Mouse (Mus musculus) right cerebral cortex, adult 18-20 months (tissue): ENCODE measurements around the gene Gstt4.
"Not testable (repeated sequence)": the region's sequence is repeated elsewhere in the genome, so short reads cannot be mapped to it uniquely, and the experiment has no call there.

Experiments used
- DNase-seq: peaks from one replicate; pipeline ENCODE4 v3.0.0; 2022; ENCODE audit warnings: mixed read lengths

Gstt4 gene

DNA sequence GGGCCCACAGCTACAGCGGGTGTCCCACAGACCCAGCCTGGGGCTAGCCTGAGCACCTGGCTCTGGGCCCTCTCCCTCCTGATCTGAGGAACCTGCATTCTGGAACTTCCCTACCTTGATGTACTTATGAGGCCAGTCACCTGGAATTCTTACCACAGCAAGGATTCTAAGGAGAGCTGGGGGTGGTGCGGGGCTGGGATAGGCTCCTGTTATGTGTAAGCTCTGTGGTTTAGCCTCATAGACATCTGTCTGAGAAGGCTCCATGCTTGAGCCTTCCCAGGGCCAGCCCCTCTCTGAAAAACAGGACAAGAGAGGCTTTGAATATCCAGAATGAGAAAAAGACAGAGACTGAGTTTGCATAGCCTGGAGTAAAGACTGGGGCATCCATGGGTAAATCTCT, at the start of gene Gstt4:
Gene Gstt4 (minus strand): TSS at position 101 of the 400 bp plus-strand sequence.
- DNase-seq, result no peak

GRCm38 (mm10) chr10:75861587-75861986, 39.2 kb upstream of the Gstt4 start:
- DNase-seq, result no peak

DNA sequence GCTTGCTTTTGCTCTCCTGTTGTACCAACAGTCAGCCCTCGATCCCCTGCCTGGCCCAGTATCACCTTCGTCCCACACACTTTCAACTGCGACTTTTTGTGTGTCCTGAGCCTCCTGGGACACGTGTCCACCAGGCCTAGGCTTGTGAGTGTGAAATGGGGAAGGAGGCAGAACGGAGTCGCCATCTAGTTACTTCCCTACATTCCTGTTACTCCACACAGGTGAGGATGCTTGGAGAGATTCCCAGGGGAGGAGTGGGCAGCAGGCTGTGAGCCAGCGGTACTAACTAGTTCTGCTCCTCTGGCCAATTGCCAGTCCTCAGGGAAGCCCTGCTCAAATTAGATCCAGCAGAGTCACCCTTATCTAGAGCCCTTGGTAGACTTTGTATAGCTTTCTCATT, 38.4 kb upstream of the Gstt4 start:
- no peak for DNase-seq

DNA sequence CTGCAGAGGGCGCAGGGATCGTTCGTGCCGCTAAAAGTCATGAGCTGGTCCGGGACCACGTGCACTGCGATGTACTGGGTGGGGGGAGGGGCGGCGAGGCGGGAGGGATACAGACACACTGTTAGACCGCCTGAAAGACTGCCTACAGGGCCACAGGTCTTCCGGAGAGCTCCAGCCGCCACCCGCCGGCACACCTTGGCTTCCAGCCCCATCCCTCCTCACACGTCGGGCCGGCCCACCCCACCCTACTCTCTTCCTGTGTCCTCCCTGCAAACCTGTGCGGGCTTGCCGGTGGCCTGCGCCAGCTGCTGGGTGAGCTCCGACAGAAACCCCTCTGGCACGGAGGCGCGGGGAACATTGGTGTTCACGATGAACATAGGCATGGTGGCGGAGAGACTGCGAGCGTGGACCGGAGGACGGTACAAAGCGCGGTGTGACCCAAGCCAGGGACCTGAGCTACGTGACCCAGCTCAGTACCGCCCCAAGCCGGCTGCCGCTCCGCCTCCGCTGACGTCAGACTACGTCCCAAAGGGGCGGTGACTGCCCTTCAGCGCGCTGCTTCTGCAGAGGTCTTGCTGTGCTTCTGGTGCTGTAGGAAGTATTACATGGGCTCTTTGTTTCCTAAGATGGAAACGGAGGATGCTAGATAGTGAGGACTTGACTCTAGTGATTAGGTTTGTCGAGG, 37.6 kb upstream of the Gstt4 start, which contains the start of gene Mif:
Gene Mif (minus strand): TSS at position 455 of the 685 bp plus-strand sequence.
- peak; percentile 87 for DNase-seq

- DNase-seq, result no peak
Measured at GRCm38 (mm10) chr10:75859107-75859746, 36.9 kb upstream of the Gstt4 start.

DNA sequence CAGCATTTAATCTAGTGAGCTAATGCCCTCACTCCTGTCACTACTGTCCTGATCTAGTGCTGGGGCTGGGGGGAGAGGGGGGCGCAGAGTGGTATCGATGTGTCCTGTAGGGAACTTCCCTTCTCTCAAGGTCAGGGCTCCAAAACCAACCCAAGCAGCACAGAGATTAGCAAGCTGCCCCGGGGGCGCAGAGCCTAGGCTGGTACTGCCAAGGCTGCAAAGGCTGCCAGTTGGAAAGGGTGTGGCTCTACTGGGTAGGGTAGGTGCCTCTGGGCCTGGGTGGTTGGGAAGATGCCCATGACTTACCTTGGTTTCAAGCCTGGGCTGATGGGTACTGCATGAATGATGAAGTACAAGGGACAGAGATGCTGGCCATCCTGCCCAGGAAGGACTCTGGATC, 35.3 kb upstream of the Gstt4 start:
- DNase-seq, result no peak

DNA sequence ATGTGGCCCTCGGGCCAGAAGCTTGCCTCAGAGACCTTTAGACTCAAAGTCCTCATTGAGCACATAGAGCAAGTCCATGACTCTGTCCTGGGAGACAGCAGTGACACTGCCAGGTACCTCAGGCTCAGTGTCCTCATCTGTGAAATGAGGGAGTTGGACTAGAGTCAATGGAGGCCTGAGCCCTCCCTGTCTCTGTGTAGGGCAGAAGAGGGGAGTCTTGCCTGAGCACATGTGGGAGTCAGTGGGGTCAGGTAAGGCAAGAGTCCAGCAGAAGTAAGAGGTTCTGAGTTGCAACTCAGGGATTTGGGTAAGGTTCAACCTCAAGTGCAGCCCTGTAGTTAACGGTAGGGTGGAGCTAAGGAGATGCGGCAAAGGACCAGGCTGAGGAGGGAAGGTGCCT, 34.6 kb upstream of the Gstt4 start:
- DNase-seq, result no peak

GRCm38 (mm10) chr10:75856155-75856907, 34.0 kb upstream of the Gstt4 start:
- no peak for DNase-seq

GRCm38 (mm10) chr10:75855416-75855981, 33.2 kb upstream of the Gstt4 start:
- no peak for DNase-seq

DNA sequence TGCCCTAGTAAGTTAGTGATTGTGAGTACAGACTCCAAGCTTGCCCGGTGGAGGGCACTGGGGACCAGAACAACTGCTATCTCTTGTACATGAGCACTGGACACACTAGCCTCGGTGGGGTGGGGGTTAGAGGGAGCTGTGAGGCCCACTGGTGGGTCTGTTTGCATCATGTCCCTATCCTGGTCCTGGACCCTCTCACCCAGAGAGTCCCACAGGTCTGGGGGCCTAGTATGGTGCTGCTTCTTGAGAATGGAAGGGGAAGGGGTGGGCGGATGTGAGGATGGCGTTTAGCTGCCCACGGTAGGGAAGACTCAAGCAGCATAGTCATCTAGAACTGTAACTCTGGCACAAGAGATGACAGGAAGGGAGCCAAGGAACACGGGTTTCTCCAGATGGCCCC, 32.4 kb upstream of the Gstt4 start:
- DNase-seq, result no peak

DNA sequence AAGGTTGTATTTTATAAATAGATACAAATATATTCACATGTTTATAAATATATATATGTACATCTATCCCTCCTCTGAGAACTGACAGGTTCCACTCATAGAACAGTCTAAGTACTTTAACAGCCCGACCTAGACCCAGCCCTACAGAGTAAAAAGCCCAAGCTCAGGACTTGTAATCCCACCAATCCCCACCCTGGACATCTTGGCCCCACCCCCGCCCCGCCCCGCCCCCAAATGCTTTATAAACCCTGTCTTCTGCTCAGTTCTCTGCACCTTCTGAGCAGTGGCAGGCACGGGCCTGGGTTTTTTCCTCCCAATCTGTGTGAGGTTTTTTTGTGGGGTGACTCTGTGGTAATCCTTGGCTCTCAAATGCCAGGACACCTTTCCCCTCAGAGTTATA, 31.8 kb upstream of the Gstt4 start:
- DNase-seq, result no peak

GRCm38 (mm10) chr10:75853452-75853851, 31.1 kb upstream of the Gstt4 start:
- DNase-seq, result peak; percentile 87

- DNase-seq, result no peak
Measured at GRCm38 (mm10) chr10:75852539-75853125, 30.3 kb upstream of the Gstt4 start.

DNA sequence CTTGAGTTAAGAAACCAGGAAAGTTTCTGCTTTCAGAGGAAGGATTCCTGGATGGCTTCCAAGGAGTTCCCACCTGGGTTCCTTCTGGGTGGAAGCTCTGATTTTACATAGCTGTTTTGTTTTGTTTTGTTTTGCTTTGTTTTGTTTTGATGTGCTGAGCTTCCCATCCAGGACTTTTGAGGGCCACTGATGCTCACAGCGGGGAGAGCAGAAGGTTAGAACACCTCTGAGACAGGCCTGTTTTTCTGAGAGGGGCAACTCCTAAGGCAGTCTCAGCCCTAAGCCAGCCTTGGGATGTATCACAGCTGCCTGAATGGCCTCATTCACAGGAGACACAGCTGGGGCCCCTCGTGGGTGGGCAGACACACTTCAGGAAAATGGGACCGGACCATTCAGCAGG, 29.3 kb upstream of the Gstt4 start:
- no peak for DNase-seq

DNA sequence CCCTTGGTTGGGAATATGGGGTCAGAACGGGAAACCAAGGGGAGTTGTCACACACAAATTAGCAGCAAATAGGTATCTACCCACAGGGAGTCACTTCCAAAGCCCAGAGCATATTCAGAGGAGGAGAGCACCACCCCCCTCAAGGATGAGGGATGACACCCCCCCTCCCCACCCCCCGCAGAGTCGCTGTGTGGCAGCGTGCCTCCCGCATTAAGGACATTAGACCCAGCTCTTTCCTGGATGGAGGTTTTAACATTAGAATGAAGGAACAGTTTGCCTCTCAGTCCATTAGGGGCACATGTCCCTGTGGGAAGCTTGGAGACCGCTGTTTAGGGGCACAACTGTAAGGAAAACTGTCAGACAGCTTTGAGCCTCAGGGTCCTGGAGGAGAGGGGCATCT, 28.7 kb upstream of the Gstt4 start:
- DNase-seq, result no peak

DNA sequence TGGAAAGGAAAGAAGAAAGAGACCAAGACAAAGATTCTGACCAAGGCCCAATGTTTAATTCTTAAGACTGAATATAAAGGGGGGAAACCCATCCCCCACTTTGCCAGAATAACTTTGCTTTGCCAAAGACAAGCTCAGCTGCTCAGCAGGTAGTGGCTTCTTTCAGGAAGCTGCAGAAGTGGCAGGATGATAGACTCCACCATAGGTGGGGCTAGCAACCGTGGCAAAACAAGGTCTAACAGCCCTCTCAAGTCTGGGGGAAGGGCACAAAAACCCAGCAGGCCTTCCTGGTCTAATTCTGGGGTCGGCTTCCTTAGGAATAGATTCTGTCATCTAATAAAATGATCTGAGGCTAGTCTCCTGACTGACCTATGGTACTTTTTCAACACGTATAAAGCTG, 26.0 kb upstream of the Gstt4 start:
- DNase-seq, result no peak

DNA sequence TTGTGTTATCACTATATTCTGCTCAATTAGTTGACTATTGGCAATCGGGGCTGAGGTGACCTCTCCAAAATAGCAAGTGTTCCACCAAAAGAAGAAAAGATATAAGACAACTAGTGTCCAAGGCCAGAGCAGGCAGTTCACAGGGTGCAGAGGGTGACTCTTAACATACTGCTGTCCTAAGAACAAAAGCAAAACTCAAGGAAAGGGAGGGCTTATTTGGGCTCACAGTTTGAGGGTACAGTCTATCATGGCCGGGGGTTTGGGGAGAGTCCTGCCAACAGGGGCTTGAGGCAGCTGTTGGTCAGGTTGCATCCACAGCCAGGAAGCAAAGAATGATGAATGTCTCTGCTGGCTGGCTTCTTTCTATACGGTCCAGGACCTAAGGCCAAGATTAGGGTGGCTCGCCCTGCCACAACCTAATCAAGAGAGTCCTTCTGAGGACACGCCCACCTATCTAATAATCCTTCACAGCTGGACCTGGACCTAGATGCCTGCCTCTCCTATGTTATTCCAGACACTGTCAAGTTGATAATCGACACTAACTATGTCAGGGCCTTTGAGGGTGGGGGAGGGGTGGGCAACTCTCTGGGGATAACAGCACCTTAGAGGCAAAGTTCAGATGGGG, 23.1 kb upstream of the Gstt4 start:
- no peak for DNase-seq

DNA sequence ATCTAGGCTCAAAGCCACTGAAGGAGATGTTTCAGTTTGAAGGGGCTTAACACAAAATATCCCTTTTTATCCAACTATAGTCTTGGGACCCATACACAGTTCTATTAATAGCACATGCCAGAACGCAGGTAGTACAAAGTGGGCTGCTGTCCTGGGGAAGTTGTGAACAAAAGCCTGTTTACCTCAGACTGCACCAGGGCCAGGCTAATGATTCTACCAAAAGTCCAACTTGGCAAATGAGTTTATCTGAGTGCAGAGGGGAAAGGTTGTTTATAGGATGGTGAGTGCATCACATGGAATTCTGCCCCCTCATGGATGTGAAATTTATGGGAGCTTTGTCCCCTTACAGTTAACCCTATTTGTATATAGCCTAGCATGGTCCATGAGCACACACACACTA, 22.5 kb upstream of the Gstt4 start:
- no peak for DNase-seq

DNA sequence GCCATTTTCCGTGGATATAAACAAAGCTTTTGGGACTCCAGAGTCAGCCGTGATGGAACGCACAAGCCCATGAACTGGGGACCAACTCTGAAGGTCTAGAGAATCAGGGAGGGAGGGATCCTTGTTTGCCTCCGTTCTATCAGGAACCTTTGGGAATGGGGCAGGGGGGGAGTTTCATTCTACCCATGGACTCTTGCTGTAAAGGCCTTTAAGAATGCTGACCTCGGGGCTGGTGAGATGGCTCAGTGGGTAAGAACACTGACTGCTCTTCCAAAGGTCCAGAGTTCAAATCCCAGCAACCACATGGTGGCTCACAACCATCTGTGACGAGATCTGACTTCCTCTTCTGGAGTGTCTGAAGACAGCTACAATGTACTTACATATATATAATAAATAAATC, 21.6 kb upstream of the Gstt4 start:
- not testable (repeated sequence) for DNase-seq

GRCm38 (mm10) chr10:75839092-75839491, 16.7 kb upstream of the Gstt4 start:
- DNase-seq, result no peak

GRCm38 (mm10) chr10:75837248-75837759, 15.0 kb upstream of the Gstt4 start, which contains the start of gene Gstt2:
Gene Gstt2, minus strand, starts transcription at chr10:75837424.
- peak; percentile 94 for DNase-seq

DNA sequence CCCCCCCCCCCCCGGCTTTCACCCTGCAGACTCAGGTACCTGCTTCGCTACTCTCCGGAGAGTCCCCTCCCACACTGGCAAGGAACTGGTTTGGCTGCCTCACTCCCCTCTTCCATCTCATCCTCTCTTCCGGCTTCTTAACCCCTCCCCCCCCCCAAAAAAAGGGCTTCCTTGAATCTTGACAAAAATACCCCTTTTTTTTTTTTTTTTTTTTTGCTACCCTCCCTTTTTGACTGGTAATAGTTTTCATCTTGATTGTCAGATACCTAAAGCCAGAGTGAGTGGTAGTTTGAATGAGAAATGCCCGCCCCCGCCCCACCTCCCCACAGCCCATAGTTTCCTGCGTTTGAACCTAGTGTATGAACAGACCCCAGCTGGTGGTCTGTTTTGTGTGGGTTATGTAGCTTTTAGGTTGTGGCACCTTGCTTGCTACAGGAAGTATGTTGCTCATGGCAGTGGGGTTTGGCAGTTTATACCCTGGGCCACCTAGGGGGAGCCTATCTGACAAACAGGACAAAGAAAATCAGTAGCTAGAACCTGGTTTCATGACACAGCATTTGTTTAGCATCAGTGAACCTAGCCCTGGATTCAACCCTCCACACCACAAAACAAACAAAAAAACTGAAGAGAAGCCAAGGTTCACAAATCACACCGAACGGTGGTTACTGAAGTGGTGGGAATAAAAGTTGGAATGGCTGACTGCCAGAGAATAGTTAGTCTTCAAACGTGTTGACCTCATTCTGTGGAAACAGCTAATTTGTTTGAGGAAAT, 13.6 kb upstream of the Gstt4 start:
- DNase-seq, result no peak
